Mouse (Mus musculus) embryonic facial prominence, embryonic 11.5 days (tissue): ENCODE measurements around the gene Erich6. TPM values are rescaled to one million over a fixed set of nuclear protein-coding genes. Genes with fewer than 3 reads are reported as not detected.

Experiments
- ATAC-seq: fragments of 200-750 bp; cut with Nextera tagmentation; replicated peaks from 2 replicates; pipeline ENCODE4 v1.8.0; 2017; ENCODE audit warnings: low read depth; ENCODE audit not compliant: insufficient number of reproducible peaks, low FRiP score, low TSS enrichment
- DNase-seq: peaks from one replicate; pipeline ENCODE4 v3.0.0-alpha.2; 2015; ENCODE audit warnings: low spot score
- H3K27ac ChIP-seq: fragments of 300-500 bp; sonication (generic); replicated peaks from 2 replicates; pipeline ENCODE4 v1.5.1; 2014; ENCODE audit warnings: mild to moderate bottlenecking, low read depth, low read length, control low read depth
- H3K27me3 ChIP-seq: fragments of 300-500 bp; sonication (generic); 2 replicates; pipeline ENCODE4 v1.6.1; 2014; ENCODE audit warnings: mild to moderate bottlenecking, low read length, moderate library complexity, mixed read lengths; ENCODE audit not compliant: control insufficient read depth, insufficient read depth
- H3K36me3 ChIP-seq: fragments of 300-500 bp; sonication (generic); replicated peaks from 2 replicates; pipeline ENCODE4 v1.6.1; 2014; ENCODE audit warnings: low read depth, mild to moderate bottlenecking, low read length, moderate library complexity, mixed read lengths; ENCODE audit not compliant: control insufficient read depth, insufficient read depth
- H3K4me1 ChIP-seq: fragments of 300-500 bp; sonication (generic); 2 replicates; pipeline ENCODE4 v1.6.1; 2014; ENCODE audit warnings: low read length, mixed read lengths; ENCODE audit not compliant: control insufficient read depth, insufficient read depth
- H3K4me2 ChIP-seq: fragments of 300-500 bp; sonication (generic); 2 replicates; pipeline ENCODE4 v1.6.1; 2014; ENCODE audit warnings: low read depth, mild to moderate bottlenecking, control low read depth, low read length, moderate library complexity
- H3K4me3 ChIP-seq: fragments of 300-500 bp; sonication (generic); 2 replicates; pipeline ENCODE4 v1.5.1; 2014; ENCODE audit warnings: low read depth, low read length, control low read depth
- H3K9ac ChIP-seq: fragments of 300-500 bp; sonication (generic); replicated peaks from 2 replicates; pipeline ENCODE4 v1.6.1; 2014; ENCODE audit warnings: mild to moderate bottlenecking, control low read depth, low read length
- H3K9me3 ChIP-seq: fragments of 300-500 bp; sonication (generic); replicated peaks from 2 replicates; pipeline ENCODE4 v1.6.1; 2016; ENCODE audit warnings: mild to moderate bottlenecking, low read length, inconsistent platforms, mixed read lengths; ENCODE audit not compliant: control insufficient read depth
- WGBS: fragments of 180-500 bp; shearing (Covaris S2); extraction: QIAGEN DNeasy Blood & Tissue Kit; methylation state at CpG from one replicate; pipeline ENCODE4 v1.1.7; 2014; 5-methylcytosine and 5-hydroxymethylcytosine counted together
- polyA plus RNA-seq: library from polyadenylated mRNA; unstranded; fragments of >200 nt; fragmentation: Nextera tagmentation; extraction: Ambion mirVana; gene quantifications from 2 replicates; pipeline ENCODE4 v1.2.1, GENCODE M21; 2014

Gene Erich6
- polyA plus RNA-seq, 1 experiment from 2014 or later: not detected

DNA sequence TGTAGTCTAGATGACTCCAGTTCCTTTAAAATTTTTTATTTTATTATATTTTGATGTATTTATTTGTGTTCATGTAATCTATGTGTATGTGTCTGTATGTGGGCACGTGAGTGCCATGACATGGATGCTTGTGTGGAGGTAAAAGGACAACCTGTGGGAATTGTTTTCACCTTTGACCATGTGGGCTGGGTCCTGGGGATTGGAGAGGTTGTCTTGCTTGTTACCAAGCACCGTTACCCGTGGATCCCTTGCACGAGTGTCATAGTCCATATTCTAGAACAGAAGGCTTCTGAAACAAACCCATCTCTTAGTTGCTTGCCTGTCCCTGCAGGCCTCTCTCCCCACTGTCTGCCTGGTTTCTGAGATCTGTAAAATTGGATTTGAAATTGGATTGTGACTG is 23.6 kb upstream of the Erich6 start:
- ATAC-seq (no peak), DNase-seq (no peak)
- no peak overlapping the region for H3K9ac ChIP-seq
- no peaks in the 10 kb centered on the region for H3K4me1 ChIP-seq
- 91% methylated on average over 4 of the region's 4 CpGs for WGBS
- no peaks in the 10 kb centered on the region for H3K36me3 ChIP-seq
- no peak overlapping the region for H3K4me3 ChIP-seq
- H3K4me2 ChIP-seq: no peak overlapping the region
- no peaks in the 10 kb centered on the region for H3K9me3 ChIP-seq
- H3K27ac ChIP-seq: no peak overlapping the region
- H3K27me3 ChIP-seq: no peaks in the 10 kb centered on the region

DNA sequence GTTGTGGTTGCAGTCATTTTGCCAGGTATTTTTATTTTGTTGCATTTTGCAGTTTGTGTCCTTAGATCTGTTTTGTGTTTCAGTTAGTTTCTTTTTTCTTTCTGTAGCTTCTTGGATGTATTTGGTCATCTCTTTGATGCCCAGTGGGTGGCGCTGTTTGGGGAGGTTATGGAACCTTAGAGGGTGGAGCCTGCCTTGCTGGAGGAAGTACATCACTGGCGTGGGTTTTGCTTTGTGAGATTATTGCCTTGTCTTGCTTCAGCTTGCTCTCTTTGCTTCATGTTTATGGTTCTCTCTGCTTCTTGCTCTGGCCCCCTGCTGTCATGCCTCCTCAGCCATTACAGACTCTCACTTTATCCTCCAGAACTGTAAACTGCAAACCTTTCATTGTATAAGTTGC is 20.3 kb upstream of the Erich6 start:
- Histone ChIP-seq H3K9me3 (no peaks in the 10 kb centered on the region), H3K27ac (no peak overlapping the region), H3K4me1 (no peaks in the 10 kb centered on the region), H3K36me3 (no peaks in the 10 kb centered on the region), H3K27me3 (no peaks in the 10 kb centered on the region), H3K4me3 (no peak overlapping the region), H3K4me2 (no peak overlapping the region), H3K9ac (no peak overlapping the region)
- WGBS: 34% methylated on average over 2 of the region's 2 CpGs
- DNase-seq (peak; percentile 33), ATAC-seq (no peak)

DNA sequence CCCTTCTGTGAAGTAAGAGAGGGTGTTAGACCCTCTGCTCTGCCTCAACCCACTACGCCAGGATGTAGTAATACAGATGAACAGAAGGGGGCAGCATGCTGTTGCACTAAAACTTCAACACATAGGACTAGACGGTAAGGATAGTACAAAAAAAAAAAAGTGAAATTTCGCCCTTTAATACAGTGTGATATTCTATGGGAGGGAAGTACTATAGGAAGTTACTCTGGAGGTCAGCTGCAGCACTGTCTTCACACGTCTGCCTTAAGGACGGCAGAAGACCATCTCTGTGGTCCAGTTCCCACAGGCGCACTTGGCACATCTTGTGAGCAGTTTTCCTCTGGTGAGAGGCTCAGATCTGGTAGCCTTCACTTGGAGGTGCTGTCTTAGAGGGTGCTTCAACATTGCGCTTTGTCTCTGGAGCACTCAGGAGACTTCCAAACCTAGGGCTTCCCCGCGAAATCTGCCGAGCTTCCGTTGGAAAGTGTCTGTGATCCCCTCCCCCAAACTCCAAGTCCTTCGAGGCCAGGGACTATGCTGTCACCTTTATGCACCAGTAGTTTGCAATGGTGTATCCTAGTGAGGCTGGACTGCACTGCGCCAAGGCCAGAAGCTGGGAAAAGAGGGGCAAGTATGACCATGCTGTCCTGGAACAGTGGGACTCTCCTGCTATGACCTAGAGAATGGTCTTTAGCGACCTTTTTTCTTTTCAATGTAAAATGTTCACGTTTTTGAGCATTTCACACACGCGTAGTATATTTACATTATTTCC is 18.5 kb upstream of the Erich6 start:
- H3K27ac ChIP-seq: no peak overlapping the region

DNA sequence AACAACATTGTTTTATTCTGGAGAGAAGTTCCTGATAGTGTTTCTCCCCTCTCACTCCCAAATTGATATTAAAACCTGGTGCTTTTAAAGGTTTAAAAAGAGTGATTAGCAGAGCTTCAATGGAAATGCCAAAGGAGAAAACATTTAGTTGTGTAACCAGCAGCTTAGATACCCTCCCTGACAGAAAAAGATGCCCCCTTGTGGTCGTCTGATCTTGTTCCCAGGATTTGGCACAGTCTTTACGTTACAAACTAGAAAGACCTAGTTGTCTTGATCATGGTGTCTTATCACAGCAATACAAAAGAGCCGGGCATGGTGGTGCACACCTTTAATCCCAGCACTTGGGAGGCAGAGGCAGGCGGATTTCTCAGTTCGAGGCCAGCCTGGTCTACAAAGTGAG is 16.9 kb upstream of the Erich6 start:
- no peak overlapping the region for H3K9ac ChIP-seq
- ATAC-seq: no peak
- WGBS: 69% methylated on average over 5 of the region's 5 CpGs

More for the DNA sequence above, 18.5 kb upstream of the Erich6 start:
- no peak overlapping the region for H3K9ac ChIP-seq
- no peaks in the 10 kb centered on the region for H3K27me3 ChIP-seq
- WGBS: 57% methylated on average over 17 of the region's 17 CpGs
- ATAC-seq: peak; percentile 65
- no peak overlapping the region for H3K4me2 ChIP-seq
- no peaks in the 10 kb centered on the region for H3K9me3 ChIP-seq
- DNase-seq: peak; percentile 78
- no peaks in the 10 kb centered on the region for H3K4me1 ChIP-seq
- H3K4me3 ChIP-seq: no peak overlapping the region
- H3K36me3 ChIP-seq: no peaks in the 10 kb centered on the region

DNA sequence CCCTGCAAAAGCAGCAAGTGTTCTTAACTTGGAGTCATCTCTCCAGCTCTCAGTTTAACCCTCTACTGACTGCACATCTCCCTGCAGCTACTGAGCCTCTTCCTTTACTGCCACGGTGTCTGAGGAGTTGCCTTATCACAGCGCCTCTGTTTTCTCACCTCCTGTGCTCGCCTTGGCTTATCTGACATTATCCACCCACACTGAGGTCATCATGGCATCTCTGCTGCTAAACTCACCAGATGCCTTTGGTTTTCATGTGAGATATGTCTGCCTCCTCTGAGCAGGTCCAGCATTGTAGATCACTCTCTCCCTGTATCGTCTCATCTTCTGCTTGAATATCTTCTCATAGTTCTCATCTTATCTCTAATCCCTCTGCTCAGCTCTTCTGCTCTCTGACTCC is 13.3 kb upstream of the Erich6 start:
- no peak for ATAC-seq
- H3K9ac ChIP-seq: no peak overlapping the region
- no peaks in the 10 kb centered on the region for H3K4me1 ChIP-seq
- H3K27me3 ChIP-seq: no peaks in the 10 kb centered on the region
- H3K36me3 ChIP-seq: no peaks in the 10 kb centered on the region
- H3K4me2 ChIP-seq: no peak overlapping the region
- no peak overlapping the region for H3K27ac ChIP-seq
- 81% methylated on average over 4 of the region's 4 CpGs for WGBS
- H3K4me3 ChIP-seq: no peak overlapping the region
- no peak for DNase-seq
- H3K9me3 ChIP-seq: no peaks in the 10 kb centered on the region

More for the DNA sequence above, 16.9 kb upstream of the Erich6 start:
- no peaks in the 10 kb centered on the region for H3K4me1 ChIP-seq
- no peaks in the 10 kb centered on the region for H3K9me3 ChIP-seq
- no peaks in the 10 kb centered on the region for H3K27me3 ChIP-seq
- H3K4me2 ChIP-seq: no peak overlapping the region
- no peak overlapping the region for H3K4me3 ChIP-seq
- DNase-seq: peak; percentile 19
- H3K27ac ChIP-seq: no peak overlapping the region
- H3K36me3 ChIP-seq: no peaks in the 10 kb centered on the region

DNA sequence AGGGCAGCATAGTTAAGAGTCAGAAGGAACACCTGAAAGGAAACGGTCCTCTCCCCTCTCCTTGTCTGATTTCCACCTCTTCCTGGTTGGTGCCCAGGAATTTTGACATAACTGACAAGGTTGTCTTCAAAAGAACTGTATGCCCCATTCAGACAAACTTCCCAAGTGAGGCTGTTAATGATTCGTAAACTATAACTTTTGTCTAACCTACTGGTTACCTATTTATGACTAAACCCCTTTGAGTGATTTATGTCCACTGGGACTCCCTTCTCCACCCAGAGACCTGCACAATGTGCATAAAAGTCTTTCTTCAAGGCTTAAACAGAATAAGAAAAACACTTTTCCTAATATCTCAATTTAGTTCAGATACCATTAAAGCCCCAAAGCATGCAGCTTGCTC is 10.2 kb upstream of the Erich6 start:
- WGBS: 87% methylated on average over 2 of the region's 2 CpGs
- no peak overlapping the region for H3K27ac ChIP-seq
- H3K4me1 ChIP-seq: no peaks in the 10 kb centered on the region
- DNase-seq (no peak), ATAC-seq (no peak)
- no peak overlapping the region for H3K9ac ChIP-seq
- H3K36me3 ChIP-seq: no peaks in the 10 kb centered on the region
- H3K4me3 ChIP-seq: no peak overlapping the region
- H3K27me3 ChIP-seq: no peaks in the 10 kb centered on the region
- no peaks in the 10 kb centered on the region for H3K9me3 ChIP-seq
- no peak overlapping the region for H3K4me2 ChIP-seq

DNA sequence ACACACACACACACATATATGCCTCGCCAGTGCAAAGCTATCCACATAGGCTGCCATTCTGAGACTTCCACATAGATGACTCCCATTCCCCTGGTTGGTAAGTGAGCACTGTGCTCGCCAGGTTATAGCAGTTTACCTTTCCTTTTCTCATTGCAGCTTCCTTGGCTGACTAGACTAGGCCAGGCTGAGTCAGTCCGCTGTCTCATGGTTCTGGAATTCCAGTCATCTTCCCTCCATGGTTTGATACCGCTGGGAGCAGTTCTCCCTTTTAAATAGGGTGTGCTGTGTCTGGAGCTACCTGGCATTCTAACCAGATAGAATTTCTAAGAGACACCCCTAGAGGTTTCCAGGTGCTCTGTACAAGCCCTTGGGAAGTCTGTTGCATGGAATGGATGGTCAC is 9.2 kb upstream of the Erich6 start:
- no peaks in the 10 kb centered on the region for H3K9me3 ChIP-seq
- H3K27me3 ChIP-seq: no peaks in the 10 kb centered on the region
- H3K4me1 ChIP-seq: no peaks in the 10 kb centered on the region
- ATAC-seq (no peak), DNase-seq (no peak)
- WGBS: 77% methylated on average over 4 of the region's 4 CpGs
- no peak overlapping the region for H3K4me3 ChIP-seq
- H3K36me3 ChIP-seq: no peaks in the 10 kb centered on the region
- H3K27ac ChIP-seq: no peak overlapping the region
- H3K4me2 ChIP-seq: no peak overlapping the region
- H3K9ac ChIP-seq: no peak overlapping the region

DNA sequence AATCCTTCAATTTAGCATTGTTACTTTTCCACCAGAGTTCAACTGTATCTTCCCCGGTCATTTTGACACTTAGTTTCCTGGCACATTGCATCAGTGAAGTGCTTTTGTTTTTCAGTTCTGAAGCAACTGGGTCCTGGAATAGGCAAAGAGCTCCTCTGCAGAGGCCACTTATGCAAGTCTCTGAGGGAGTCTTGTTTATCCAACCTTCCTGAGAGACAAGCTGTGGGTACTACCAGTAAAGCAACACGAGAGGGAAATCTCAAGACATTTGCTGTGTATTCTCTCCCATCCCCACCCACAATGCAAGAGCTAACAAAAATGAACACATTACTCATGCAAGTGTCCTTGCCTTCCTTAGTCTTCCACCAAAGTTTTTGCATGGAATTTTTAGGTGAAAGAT is 5.3 kb downstream of the Erich6 start:
- Histone ChIP-seq H3K9me3 (no peaks in the 10 kb centered on the region), H3K27me3 (no peaks in the 10 kb centered on the region), H3K9ac (no peak overlapping the region), H3K4me1 (no peaks in the 10 kb centered on the region), H3K36me3 (no peaks in the 10 kb centered on the region), H3K4me3 (no peak overlapping the region), H3K4me2 (no peak overlapping the region), H3K27ac (no peak overlapping the region)
- ATAC-seq (no peak), DNase-seq (no peak)
- WGBS: 88% methylated on average over 2 of the region's 2 CpGs
